Mouse (Mus musculus): ENCODE data around the gene Ppia.

DNA sequence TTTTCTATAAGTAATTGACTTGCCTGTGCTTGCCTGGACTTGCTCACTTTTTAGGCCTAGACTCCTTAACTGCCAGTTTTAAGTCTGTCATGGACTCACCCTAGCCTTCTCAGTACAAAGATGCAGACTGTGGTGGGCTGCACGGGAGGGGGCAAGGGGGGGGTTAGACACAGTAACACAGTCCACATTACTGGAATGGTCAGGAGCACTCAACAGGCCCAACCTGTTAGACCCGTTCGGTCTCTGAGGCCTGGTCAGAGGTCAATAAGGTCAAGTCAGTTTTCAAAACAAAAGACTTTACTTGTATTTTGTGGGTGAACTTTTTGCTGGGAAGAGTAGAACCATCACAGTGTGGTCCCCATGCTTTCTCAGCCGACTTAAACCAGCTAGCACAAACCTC lies 48.1 kb upstream of the Ppia start:
- TF ChIP-seq GATA1 (IDR thresholded peaks at IDR 0.05; ENCODE audit: borderline replicate concordance, low read length) (no peak), FLI1 (IDR thresholded peaks at IDR 0.05; ENCODE audit: low read length) (no peak)
